19 mouse cellular contexts compared by ENCODE assay signal in the genomic region with DNA sequence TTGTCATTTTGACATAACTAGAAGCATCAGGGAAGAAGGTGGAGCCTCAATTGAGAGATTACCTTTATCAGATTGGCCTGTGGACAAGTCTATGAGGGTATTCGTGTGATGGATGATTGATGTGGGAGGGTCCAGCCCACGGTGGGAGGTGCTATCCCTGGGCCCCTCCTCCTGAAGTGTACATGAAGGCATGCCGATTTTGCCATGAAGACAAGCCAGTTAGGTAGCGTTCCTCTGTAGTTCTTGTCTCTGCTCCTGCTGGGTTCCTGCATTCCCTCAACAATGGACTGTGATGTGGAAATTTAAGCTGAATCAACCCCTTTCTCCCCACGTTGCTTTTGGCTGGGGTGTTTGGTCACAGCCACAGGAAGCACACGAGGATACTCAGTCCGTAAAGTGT.
DNase-seq lines count a peak whose midpoint lies in the region; ATAC-seq and TF ChIP-seq lines count a peak whose summit lies in the region.
"Had no signal": no experiment of that assay in that cellular context is flagged by ENCODE, and none has a peak within 500 bp of the region (broad histone marks: within the 10 kb centered on the region; RNA-seq: fewer than 3 reads in every experiment).

No protein-coding gene starts in this region.

- H3K36me3 ChIP-seq in ES-E14 (ENCODE audit: control insufficient read depth, insufficient read depth, low read length, poor library complexity, severe bottlenecking) = no peaks in the 10 kb centered on the region
- no peaks in the 10 kb centered on the region for H3K36me3 ChIP-seq in midbrain, embryonic 10.5 days
- H3K36me3 ChIP-seq: embryonic facial prominence, embryonic 10.5 days; embryonic facial prominence, embryonic 12.5 days; forebrain, embryonic 15.5 days had no signal

- no peak overlapping the region for H3K4me3 ChIP-seq in ES-E14 (ENCODE audit: insufficient read depth in 1 of 2, low read depth in 1 of 2, low read length in 2 of 2, poor library complexity in 1 of 2, severe bottlenecking in 1 of 2)
- H3K4me3 ChIP-seq in midbrain, embryonic 10.5 days = no peak overlapping the region
- H3K4me3 ChIP-seq: embryonic facial prominence, embryonic 10.5 days; embryonic facial prominence, embryonic 12.5 days; forebrain, embryonic 13.5 days; forebrain, embryonic 15.5 days had no signal

- H3K9me3 ChIP-seq in ES-E14 (ENCODE audit: control insufficient read depth, insufficient read depth, low read depth, low read length) = no peaks in the 10 kb centered on the region
- H3K9me3 ChIP-seq in midbrain, embryonic 10.5 days (replicated peaks) = no peaks in the 10 kb centered on the region
- H3K9me3 ChIP-seq: embryonic facial prominence, embryonic 10.5 days; embryonic facial prominence, embryonic 12.5 days; forebrain, embryonic 13.5 days; forebrain, embryonic 15.5 days had no signal

- 74% methylated on average over 7 of the region's 7 CpGs for WGBS in midbrain, embryonic 10.5 days

- H3K27me3 ChIP-seq in midbrain, embryonic 10.5 days (ENCODE audit: low read depth, poor library complexity, severe bottlenecking) = no peaks in the 10 kb centered on the region
- H3K27me3 ChIP-seq: embryonic facial prominence, embryonic 12.5 days; forebrain, embryonic 13.5 days; forebrain, embryonic 15.5 days had no signal

- H3K27ac ChIP-seq in ES-E14 (ENCODE audit: insufficient read depth, low read depth, low read length, poor library complexity, severe bottlenecking) = no peak overlapping the region
- no peak overlapping the region for H3K27ac ChIP-seq in midbrain, embryonic 10.5 days (replicated peaks)
- H3K27ac ChIP-seq: embryonic facial prominence, embryonic 10.5 days; embryonic facial prominence, embryonic 12.5 days; forebrain, embryonic 13.5 days; forebrain, embryonic 15.5 days had no signal

- no peak overlapping the region for H3K9ac ChIP-seq in ES-E14 (ENCODE audit: insufficient read depth, low read depth, low read length, poor library complexity, severe bottlenecking)
- H3K9ac ChIP-seq: embryonic facial prominence, embryonic 12.5 days; forebrain, embryonic 13.5 days; forebrain, embryonic 15.5 days; forebrain, postnatal 0 days had no signal

- ATAC-seq in monocyte, adult 5-6 weeks (replicated peaks; ENCODE audit: insufficient number of reproducible peaks, low FRiP score, low TSS enrichment, poor library complexity, severe bottlenecking) = no peak
- ATAC-seq: forebrain, embryonic 13.5 days; forebrain, embryonic 15.5 days; forebrain, postnatal 0 days had no signal

- in situ Hi-C loops in ES-E14 (cut with MboI; ENCODE audit: low sequenced_read_pairs in 2 of 2, unreplicated experiment in 2 of 2) = no loop called here

- DNase-seq in ES-CJ7 (ENCODE audit: low read depth, low spot score) = peak; percentile 16
- peak; percentile 27 for DNase-seq in ES-E14 (ENCODE audit: low read depth, low spot score)
- DNase-seq in ZHBTc4 (ENCODE audit: low read depth, low spot score) = peak; percentile 61
- no peak for DNase-seq in testis, postnatal 14 days (ENCODE audit: low spot score)
- DNase-seq in midbrain, embryonic 10.5 days (ENCODE audit: low spot score) = no peak
- DNase-seq: adrenal gland, adult 2 months; adrenal gland, postnatal 10 days; adrenal gland, postnatal 25 days; cerebellum, adult 11 months; cerebellum, adult 18-20 months; cerebellum, adult 8-10 months; cerebellum, postnatal 10 days; cerebellum, postnatal 25 days; forebrain, postnatal 0 days had no signal

- H3K4me1 ChIP-seq in ES-E14 (ENCODE audit: control insufficient read depth in 2 of 2, insufficient read depth in 2 of 2, low read length in 2 of 2, poor library complexity in 1 of 2) = peaks cover 0 to 12% of the 10 kb centered on the region in 2 experiments; a peak in 2 of 4 replicates
- 0 out of 2 replicates have a peak, but pooled peaks cover 5% of the 10 kb centered on the region for H3K4me1 ChIP-seq in midbrain, embryonic 10.5 days
- H3K4me1 ChIP-seq: forebrain, embryonic 13.5 days; forebrain, embryonic 15.5 days had no signal

TF ChIP-seq in ES-E14, 5 proteins besides CTCF, POLR2A, EP300 and RAD21:
- TF ChIP-seq ZNF384 (IDR thresholded peaks at IDR 0.05; ENCODE audit: low read depth, low read length) = no peak
- TF ChIP-seq HCFC1 (IDR thresholded peaks at IDR 0.05; ENCODE audit: borderline replicate concordance, insufficient read depth, low read length) = no peak
- no peak for TF ChIP-seq CHD2 (IDR thresholded peaks at IDR 0.05; ENCODE audit: low read depth, low read length)
- TF ChIP-seq ZC3H11A (IDR thresholded peaks at IDR 0.05; ENCODE audit: borderline replicate concordance, low read depth, low read length) = no peak
- no peak for TF ChIP-seq MAFK (IDR thresholded peaks at IDR 0.05; ENCODE audit: insufficient read depth, low read depth, low read length)
TF ChIP-seq in ES-E14: peak in this region for 0.

Comparison
In these comparisons a context has a peak if more than half of its experiments do, and no peak if none do; other contexts are left out.
1. DNase-seq: peak in ES-CJ7 (single experiment), ES-E14 (single experiment) and ZHBTc4 (single experiment); none in testis, postnatal 14 days (single experiment) and midbrain, embryonic 10.5 days (single experiment).